Mouse (Mus musculus): ENCODE results near the gene Fbl.
"Not testable (repeated sequence)": the region's sequence is repeated elsewhere in the genome, so short reads cannot be mapped to it uniquely, and the experiment has no call there.

Fbl gene

DNA sequence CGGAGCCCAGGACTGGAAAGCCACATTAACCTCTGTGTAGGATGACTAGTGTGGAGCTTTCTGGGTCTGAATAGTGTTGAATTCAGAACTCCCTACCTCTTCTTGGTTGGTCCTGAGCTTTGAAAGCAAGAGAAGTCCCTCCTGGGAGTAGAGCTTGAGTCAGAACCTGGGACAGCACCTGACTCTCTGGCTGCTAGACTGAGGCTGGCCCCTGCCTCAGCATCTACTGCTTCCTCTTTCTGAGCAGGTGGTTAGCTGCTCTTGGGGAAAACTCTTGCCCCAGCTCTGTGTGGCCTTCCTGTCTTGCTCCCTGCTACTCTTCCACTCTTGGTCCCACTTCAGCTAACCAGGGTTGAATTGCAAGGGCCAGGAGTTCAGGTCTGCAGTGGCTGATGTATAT lies 22.4 kb downstream of the Fbl start:
- CTCF ChIA-PET, result no interaction called here

DNA sequence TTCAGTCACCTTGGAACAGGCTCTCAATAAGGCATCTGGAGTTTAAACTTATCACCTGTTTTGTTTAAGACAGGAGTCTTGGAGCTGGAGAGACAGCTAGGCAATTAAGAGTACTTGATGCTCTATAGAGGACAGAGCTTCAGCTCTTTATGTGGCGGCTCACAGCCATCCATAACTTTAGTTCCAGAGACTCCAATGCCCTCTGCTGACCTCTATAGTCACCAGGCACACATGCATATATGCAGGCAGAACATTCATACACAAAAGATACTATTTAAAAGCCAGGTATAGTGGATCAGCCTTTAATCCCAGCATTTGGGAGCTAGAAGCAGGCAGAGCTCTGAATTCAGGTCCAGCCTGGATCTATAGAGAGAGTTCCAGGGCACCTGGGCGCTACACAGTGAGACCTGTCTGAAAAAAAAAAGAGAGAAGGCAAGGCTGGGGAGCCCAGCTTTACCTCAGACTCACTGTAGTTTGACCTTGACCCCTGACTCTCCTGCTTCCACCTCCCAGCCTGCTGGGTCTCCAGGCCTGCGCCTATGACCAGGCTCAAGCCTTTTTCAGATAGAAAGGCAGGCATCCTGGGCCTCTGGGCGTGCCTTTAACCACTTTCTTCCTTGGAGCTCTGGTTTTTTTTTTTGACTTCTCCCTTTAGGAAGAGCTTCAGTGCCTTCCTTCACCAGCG lies 26.0 kb downstream of the Fbl start:
- CTCF ChIA-PET, result no interaction called here

DNA sequence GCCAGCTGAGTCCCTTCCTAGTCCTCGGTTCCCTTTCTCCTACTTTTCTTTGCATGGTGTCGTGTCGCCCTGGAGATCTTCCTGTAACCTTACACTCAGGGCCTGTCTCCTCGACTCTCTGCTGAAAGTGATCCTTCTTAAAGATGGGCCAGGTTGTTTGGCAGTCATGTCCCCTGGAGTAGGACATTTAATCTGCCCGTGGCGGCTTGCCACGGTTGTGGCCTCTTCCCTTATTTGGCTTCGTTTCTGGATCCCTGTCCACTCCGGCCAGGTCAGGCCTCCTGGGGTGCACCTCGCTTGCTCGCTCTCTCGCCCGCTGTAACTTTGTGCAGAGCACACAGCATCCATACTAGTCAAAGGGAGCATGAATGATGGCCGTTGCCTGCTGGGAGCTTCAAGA lies 27.0 kb downstream of the Fbl start:
- CTCF ChIA-PET, result no interaction called here

DNA sequence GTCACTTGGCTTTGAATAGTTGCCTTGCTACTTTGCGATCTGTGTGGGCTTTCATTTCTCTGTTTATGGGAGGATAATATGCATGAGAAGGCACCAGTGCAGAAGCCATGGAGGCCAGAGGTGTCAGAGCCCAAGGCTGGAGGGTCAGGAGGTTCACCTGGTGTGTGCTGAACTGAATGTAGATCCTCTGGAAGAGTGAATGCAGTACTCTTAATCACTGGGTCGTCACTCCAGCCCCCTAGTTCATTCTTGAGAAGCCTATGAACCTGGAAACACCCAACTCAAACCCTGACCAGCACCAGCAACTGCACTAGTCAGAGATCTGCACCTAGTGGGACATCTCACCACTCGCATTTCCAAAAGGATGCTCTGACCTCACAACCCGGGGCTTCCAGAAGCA lies 29.5 kb downstream of the Fbl start:
- CTCF ChIA-PET, result no interaction called here

DNA sequence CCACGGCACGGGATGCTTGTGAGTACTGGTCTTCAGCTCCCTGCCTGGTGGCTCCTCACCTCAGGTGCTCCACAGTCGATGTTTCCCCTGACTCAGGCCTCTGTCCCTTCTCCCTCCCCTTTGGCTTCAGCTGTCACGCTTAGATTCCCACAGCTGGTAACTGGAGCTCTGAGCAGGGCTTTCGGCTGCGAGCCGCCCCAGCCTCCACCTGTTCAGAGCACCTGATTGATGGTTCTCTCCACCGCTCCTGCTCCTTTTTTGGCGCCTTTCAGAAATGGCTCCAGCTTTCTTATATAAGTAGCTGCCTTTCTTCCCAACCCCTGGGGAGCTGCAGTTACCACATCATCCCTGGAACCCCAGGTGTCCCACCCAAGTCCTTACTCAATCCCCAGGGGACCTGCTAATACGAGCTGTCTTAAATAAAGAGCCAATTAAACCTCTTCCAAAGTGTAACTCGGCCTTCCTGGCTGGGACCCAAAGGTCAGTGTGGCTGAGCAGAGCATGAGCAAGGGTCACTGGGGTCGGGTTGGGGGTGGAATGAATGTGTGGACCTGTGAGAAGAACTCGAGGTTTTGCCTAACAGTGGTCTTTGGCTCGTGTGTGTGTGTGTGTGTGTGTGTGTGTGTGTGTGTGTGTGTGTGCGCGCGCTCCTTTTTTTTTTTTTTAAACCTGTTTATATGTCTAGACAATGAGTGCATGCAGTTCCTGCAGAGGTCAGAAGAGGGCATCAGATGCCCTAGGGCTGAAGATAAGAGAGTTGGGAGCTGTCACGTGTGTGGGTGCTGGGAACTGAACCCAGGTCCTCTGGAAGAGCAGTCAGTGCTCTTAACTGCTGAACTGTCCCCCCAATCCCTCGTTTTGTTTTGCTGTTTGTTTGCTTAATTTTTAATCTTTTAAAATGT lies 33.9 kb downstream of the Fbl start:
- CTCF ChIA-PET, result interaction anchor here (0.7 kb wide), 1 partner anchor 59 kb away, joined by 9 read pairs; no protein-coding TSS in a partner anchor

DNA sequence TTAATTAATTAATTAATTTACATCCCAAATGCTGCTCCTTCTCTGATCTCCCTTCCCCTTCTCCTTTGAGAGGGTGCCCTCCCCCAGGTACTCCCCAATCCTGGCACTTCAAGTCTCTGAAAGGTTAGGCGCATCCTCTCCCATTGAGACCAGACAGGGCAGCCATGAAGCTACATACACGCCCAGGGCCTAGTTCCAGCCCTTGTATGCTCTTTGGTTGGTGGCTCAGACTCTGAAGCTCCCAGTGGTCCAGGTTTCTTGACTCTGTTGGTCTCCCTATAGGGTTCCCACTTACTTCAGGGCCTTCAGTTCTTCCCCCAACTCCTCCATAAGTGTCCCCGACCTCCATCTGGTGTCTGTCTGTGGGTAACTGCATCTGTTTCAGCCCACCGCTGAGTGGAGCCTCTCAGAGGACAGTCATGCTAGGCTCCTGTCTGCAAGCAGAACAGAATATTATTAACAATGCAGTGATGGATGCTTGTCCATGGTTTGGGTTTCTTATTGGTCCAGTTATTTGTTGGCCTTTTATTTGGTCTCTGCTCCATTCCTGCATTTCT lies 36.6 kb downstream of the Fbl start:
- CTCF ChIA-PET, result no interaction called here

DNA sequence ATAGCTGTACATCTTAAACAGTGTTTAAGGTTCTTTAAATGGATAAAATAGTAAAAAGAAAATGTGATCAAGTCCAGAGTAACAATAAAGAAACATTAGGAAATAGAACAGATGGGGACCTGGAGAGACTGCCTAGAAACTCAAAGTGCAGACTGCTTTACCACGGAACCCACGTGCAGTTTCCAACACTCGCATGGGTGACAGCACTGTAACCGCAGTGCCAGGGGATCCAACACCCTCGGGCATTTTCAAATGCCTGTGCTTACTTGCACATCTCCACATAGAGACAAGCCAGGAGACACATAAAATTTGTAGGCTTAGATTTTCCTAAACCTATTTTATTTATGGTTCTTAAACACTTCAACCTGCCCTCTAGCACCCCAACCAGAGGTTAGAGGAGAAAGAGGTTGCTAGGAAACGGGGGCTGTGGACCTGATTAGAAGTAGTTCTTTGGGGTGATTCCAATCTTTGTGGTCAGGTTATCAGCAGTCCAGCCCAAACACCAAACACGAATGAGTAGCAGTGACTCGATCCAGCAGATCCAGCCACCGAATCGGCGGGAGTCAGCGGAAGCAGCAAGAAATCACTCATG lies 39.0 kb downstream of the Fbl start:
- CTCF ChIA-PET, result no interaction called here

DNA sequence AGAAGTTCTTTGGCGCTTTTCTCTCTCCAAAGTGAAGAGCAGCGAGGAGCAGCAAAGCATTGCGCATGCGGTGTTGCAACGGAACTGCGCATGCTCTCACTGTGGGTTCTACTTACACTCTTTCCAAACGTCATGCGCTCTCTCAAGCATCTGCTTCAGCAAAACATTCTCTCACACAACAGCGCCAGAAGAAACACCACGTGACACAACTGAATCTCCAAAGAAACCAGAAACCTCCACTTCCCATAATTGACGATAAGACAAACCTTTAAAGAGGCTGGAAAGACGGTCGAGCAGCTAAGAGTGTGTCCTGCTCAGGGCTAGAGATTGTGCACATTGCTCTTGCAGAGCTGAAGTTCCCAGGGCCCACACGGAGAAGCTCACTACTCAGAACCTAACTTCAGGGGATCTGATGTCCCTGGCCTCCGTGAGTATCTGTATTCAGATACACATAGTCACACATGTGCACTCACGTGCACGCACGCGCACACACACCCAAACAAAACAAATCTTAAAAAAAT lies 39.5 kb downstream of the Fbl start:
- CTCF ChIA-PET, result no interaction called here

DNA sequence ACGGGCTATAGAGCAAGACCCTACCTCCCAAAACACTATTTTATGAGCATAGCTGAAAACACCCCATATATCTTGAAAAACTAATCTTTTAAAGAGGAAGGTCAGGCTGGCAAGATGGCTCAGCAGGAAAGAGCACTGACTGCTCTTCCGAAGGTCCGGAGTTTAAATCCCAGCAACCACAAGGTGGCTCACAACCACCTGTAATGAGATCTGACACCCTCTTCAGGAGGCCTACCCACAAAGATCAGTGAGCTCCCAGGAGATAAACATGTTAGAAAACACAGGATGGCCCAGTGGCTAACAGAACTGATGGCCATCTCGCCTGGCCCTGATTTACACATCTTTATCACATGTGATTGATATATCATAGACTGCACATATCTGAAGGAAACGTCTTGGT lies 41.2 kb downstream of the Fbl start:
- CTCF ChIA-PET, result no interaction called here

DNA sequence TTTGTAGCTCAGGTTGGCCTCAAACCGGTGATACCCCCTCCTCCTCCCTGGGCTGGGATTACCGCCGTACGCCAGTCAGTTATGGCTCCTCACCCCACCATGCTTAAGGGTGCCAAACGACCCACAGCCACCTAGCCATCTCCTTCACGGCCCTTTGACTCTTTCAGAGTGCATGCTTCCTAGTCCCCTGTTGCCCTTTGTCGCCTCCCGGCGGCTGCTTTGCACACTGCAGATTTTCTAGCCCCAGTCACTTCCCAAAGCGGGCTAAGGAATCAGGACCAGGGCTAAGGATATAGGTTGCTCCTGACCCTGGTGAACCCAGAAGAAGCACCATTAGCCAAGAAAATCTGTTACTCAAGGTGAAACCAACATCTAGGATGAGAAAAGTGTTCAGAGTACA lies 44.6 kb downstream of the Fbl start:
- CTCF ChIA-PET, result no interaction called here

DNA sequence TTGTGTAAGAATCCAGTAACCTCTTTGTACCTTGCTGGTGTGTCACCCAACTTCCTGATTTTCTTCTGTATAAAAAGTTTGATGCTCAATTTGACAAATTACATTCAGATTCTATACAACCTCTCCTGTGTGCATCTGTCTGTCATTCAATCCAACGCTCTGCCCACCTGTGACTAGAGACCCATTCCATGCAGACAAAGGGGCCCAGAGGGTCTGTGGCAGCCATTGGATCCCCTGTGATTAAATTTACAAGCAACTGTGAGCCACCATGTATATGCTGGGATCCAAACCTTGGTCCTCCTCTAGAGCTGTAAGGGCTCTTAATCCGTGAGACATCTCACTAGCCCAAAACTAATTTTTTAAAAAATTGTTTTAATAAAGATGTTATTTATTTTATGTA lies 46.4 kb downstream of the Fbl start:
- CTCF ChIA-PET, result not testable (repeated sequence)

DNA sequence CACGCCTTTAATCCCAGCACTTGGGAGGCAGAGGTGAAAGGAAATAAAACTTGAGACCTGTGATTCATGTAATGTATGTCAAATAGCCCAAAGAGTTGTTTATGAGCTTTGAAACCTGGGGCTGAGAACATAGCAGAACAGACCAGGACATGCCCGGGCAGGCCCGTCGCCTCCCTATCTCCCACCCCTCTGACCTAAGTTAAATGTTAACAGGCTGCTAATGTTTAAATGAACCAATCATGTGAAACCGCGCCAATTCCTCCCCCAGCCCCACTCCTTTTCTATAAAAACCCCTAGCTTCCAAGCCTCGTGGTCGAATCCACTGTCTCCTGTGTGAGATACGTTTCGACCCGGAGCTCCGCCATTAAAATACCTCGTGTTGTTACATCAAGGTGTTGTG lies 48.3 kb downstream of the Fbl start:
- CTCF ChIA-PET, result not testable (repeated sequence)

DNA sequence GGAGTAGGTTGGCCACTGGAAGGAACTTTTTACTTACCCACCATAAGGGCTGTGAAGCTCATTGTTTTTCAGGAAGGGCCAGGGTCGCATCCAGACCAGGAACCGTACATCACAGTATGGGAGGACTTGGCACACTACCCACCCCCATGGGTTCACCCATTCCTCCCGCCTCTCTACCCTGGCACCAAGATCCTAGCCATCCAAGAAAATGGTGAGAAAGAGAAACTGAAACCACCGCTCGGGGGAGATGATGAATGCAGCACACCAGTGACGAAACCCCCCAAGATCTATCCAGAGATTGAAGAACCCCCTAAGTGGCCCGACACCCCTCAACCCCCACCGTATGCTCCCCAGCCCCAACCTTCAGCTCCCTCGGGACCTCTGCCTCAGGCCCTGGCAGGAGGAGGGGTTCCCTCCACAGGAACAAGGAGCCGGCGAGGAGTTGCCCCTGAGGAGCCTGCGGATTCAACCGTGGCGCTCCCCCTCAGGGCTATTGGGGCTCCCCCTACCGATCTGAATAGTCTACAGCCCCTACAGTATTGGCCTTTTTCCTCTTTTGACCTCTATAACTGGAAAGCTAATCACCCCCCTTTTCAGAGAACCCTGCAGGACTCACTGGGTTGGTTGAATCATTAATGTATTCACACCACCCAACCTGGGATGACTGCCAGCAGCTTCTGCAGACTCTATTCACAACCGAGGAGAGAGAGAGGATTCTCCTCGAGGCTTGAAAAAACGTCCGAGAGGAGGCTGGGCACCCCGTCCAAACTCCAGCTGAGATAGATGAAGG lies 49.6 kb downstream of the Fbl start:
- CTCF ChIA-PET, result not testable (repeated sequence)

DNA sequence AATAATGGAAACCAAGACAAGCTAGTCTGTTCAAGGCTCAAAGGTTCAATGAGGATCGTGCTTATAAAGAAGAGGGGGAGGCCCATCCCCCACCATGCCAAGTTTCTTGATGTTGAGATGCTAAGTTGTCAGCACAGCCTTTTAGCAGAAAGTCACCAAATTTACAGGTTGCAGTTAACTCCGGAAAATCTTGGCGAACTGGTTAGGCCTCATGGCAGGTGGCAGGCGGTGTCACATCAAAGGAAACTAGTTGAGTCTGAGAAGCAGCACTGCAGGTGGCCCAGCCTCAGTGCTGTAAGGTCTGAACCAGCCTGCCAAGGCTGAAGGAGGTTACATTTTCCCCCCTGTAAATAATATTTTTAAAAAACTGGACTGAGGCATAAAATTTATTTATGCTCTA lies 57.3 kb downstream of the Fbl start:
- CTCF ChIA-PET, result not testable (repeated sequence)

DNA sequence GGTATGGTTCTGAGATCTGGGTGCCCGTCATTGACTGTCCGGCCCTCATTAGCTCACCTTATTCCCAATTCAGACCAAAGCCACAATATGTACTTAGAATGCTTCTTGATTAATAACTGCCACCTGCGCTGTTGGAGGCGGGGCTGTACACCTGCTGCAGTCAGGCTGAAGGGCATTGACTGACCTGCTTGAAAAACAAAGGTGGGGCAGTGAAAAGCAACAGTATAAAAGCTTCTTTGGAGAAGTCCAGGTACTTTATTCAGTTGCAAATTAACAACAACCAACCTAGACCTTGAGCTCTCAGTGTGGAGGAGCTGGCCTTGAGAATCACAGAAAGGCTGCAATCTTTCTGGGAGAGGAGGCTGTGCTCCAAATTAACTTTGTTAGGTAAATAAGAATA lies 57.9 kb downstream of the Fbl start:
- CTCF ChIA-PET, result not testable (repeated sequence)

Measured in spleen, embryonic (tissue).